Mouse (Mus musculus): ENCODE results near the gene Vmn1r75.

Gene Vmn1r75

GRCm38 (mm10) chr7:11874330-11874729, at the start of gene Vmn1r75:
Gene Vmn1r75, plus strand, starts transcription at chr7:11874630.
- no peak for DNase-seq (ENCODE audit: low read depth in 1 of 2, low spot score in 2 of 2)

- no peak for DNase-seq (ENCODE audit: low read depth in 1 of 2, low spot score in 2 of 2)
Observed at GRCm38 (mm10) chr7:11833680-11834079, 40.8 kb upstream of the Vmn1r75 start, which contains the start of gene Vmn1r74. Gene Vmn1r74, plus strand, starts transcription at chr7:11833980.
